Mouse (Mus musculus) heart, postnatal 14 days (tissue): Measurements from ENCODE around the gene Shroom2. TPM values are rescaled to one million over a fixed set of nuclear protein-coding genes. Genes with fewer than 3 reads are reported as not detected.

Source experiments
- total RNA-seq, 2 experiments: library from RNA; stranded (reverse); gene quantifications; 2 replicates each; pipeline ENCODE4 v1.2.3; 2021

The Shroom2 gene
- total RNA-seq, 2 experiments from 2014 or later = 6.5 to 9.0 TPM

Other genes starting within 250 kb of the Shroom2 start
- not detected for gene Cldn34a, start 206.1 kb downstream of the Shroom2 start, total RNA-seq
- gene Gpr143, start 12.5 kb upstream of the Shroom2 start, total RNA-seq = not detected
- not detected for gene Usp51, start 237.0 kb upstream of the Shroom2 start, total RNA-seq